Comparison of ENCODE assay signal across 8 mouse cellular contexts in the genomic region with DNA sequence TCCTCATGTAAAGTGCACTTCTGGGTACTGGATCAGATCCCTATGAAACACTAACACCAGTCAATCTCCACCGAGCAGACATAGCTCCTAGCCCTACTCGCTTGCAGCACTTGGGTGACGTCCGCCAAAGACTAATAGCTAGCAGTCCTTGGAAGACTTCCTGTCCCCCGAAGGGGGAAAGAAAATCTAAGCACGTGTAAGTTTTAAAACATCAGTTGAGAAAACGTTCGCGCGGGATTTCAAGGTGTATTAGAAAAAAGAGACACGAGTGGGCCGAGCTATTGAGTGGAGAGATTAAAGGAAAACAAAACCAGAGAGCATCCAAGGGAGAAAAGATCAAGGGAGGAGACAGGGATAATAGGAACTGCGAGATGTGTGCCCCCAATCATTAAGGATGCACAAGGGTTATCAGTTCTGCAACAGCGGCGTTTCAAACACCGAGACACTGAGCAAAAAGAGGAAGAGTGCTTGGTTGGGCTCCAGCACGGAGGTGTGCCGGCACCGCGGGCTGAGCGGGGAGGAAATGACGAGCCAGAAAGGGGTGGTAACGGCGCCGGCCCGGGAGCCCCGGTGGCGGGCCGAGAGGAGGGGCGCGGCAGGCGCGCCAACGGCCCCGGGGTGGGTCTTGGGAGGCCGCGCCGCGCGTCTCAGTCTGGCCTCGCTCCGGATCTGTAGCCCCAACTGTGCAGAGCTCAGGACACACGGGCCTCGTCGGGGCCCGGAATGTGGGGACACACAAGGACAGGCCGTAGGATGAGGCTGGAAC. TPM values are rescaled to one million over a fixed set of nuclear protein-coding genes. Genes with fewer than 3 reads are reported as not detected.
DNase-seq lines count a peak whose midpoint lies in the region; ATAC-seq lines count a peak whose summit lies in the region.

No protein-coding gene starts in this region.

- H3K9me3 ChIP-seq in megakaryocyte, embryonic 14.5 days = no peaks in the 10 kb centered on the region

- no peaks in the 10 kb centered on the region for H3K27me3 ChIP-seq in megakaryocyte, embryonic 14.5 days (replicated peaks)

- peaks cover 50% of the 10 kb centered on the region for H3K36me3 ChIP-seq in megakaryocyte, embryonic 14.5 days (replicated peaks; ENCODE audit: low read length)

- peak overlapping the region; percentile 98 for H3K4me3 ChIP-seq in megakaryocyte, embryonic 14.5 days (replicated peaks)

- peaks cover 67% of the 10 kb centered on the region for H3K4me1 ChIP-seq in megakaryocyte, embryonic 14.5 days

- ATAC-seq in inflammation-experienced regulatory T-cells, adult 6 months = peak; percentile 47

- intact Hi-C loops in gastrocnemius, postnatal 14 days (cut with DNase I; ENCODE audit: low total_unique reads) = no loop called here
- intact Hi-C loops in left cerebral cortex, postnatal 10 days (cut with DNase I) = loop anchor here (5.0 kb wide), 1 partner anchor 131 kb away; no protein-coding TSS in a partner anchor

- peak; percentile 62 for DNase-seq in adipocyte (ENCODE audit: low spot score)
- DNase-seq in embryo, embryonic 10 days (ENCODE audit: low spot score) = peak; percentile 71
- peak; percentile 77 for DNase-seq in gastrocnemius, postnatal 14 days
- peak; percentile 49 to 88 for DNase-seq in left cerebral cortex, postnatal 10 days (ENCODE audit: extremely low spot score in 1 of 2, low spot score in 2 of 2)
- DNase-seq in right cerebral cortex, postnatal 10 days (ENCODE audit: low spot score in 2 of 2) = peak; percentile 81 to 83
- peak; percentile 63 for DNase-seq in urinary bladder, postnatal 25 days (ENCODE audit: low spot score)

RNA-seq across cellular contexts. Expression of gene Nfya, which starts 1.0 kb away (rescaled TPM):
- 1 to 10 TPM; 9.1 to 9.3 TPM for total RNA-seq in gastrocnemius, postnatal 14 days (2021)
- 10 to 100 TPM in 2 of 3 experiments, 1 to 10 TPM in 1; 9.9 to 12.1 (median 11.2) TPM for polyA plus RNA-seq in inflammation-experienced regulatory T-cells, adult 6 months (2017; shearing (Covaris generic))
- 10 to 100 TPM; 33.3 to 34.3 TPM for total RNA-seq in left cerebral cortex, postnatal 10 days (2021)
- 12.7 and 14.4 TPM in 2 replicates for polyA plus RNA-seq in megakaryocyte, embryonic 14.5 days (2012; ENCODE audit: insufficient read depth, low replicate concordance)

RNA-seq across cellular contexts. Expression of gene Oard1, which starts 1.1 kb away (rescaled TPM):
- 1 to 10 TPM; 7.4 to 8.3 TPM for total RNA-seq in gastrocnemius, postnatal 14 days (2021)
- 100 to 1,000 TPM in 1 of 3 experiments, 10 to 100 TPM in 2; 85.8 to 107 (median 94.9) TPM for polyA plus RNA-seq in inflammation-experienced regulatory T-cells, adult 6 months (2017; shearing (Covaris generic))
- total RNA-seq in left cerebral cortex, postnatal 10 days (2021) = 10 to 100 TPM; 10.7 to 10.9 TPM
- polyA plus RNA-seq in megakaryocyte, embryonic 14.5 days (2012; ENCODE audit: insufficient read depth, low replicate concordance) = 4.4 and 14.6 TPM in 2 replicates

RNA-seq across cellular contexts. Expression of gene Apobec2, which starts 24.0 kb away (rescaled TPM):
- 100 to 1,000 TPM; 589 to 629 TPM for total RNA-seq in gastrocnemius, postnatal 14 days (2021)
- polyA plus RNA-seq in inflammation-experienced regulatory T-cells, adult 6 months (2017; shearing (Covaris generic)) = 1 to 10 TPM; 1.8 to 5.7 (median 2.2) TPM
- total RNA-seq in left cerebral cortex, postnatal 10 days (2021) = under 1 TPM; 0.24 TPM
- not detected in 2 replicates for polyA plus RNA-seq in megakaryocyte, embryonic 14.5 days (2012; ENCODE audit: insufficient read depth, low replicate concordance)

RNA-seq across cellular contexts. Expression of gene Tspo2, which starts 42.6 kb away (rescaled TPM):
- total RNA-seq in gastrocnemius, postnatal 14 days (2021) = under 1 TPM; 0.44 to 0.72 TPM
- not detected for polyA plus RNA-seq in inflammation-experienced regulatory T-cells, adult 6 months (2017; shearing (Covaris generic))
- not detected for total RNA-seq in left cerebral cortex, postnatal 10 days (2021)
- not detected in 2 replicates for polyA plus RNA-seq in megakaryocyte, embryonic 14.5 days (2012; ENCODE audit: insufficient read depth, low replicate concordance)

RNA-seq across cellular contexts. Expression of gene Unc5cl, which starts 46.0 kb away (rescaled TPM):
- total RNA-seq in gastrocnemius, postnatal 14 days (2021) = not detected
- 10 to 100 TPM; 16.0 to 23.9 (median 16.7) TPM for polyA plus RNA-seq in inflammation-experienced regulatory T-cells, adult 6 months (2017; shearing (Covaris generic))
- under 1 TPM; 0.15 to 0.26 TPM for total RNA-seq in left cerebral cortex, postnatal 10 days (2021)
- not detected in 2 replicates for polyA plus RNA-seq in megakaryocyte, embryonic 14.5 days (2012; ENCODE audit: insufficient read depth, low replicate concordance)

Comparison
In these comparisons a context has a peak if more than half of its experiments do, and no peak if none do; other contexts are left out.
1. Peak in every context shown above with its lines: DNase-seq, ATAC-seq and H3K4me3 ChIP-seq.
2. RNA of gene Apobec2, which starts 24.0 kb away (total RNA-seq): 589 to 629 TPM in gastrocnemius, postnatal 14 days; 0.24 TPM in left cerebral cortex, postnatal 10 days; every median in the first group is over 100 times any median in the second.